Mouse (Mus musculus) hindlimb bud, embryonic 11.5 days (tissue): ENCODE measurements around the gene Zbtb33.
"Not testable (repeated sequence)": the region's sequence is repeated elsewhere in the genome, so short reads cannot be mapped to it uniquely, and the experiment has no call there.

Source experiments
- DNase-seq: peaks from one replicate; pipeline ENCODE4 v3.0.0-alpha.2; 2012; ENCODE audit warnings: low read depth, low spot score; ENCODE audit errors: extremely low spot score

The Zbtb33 gene

GRCm38 (mm10) chrX:38189552-38190457, at the start of gene Zbtb33:
Gene Zbtb33, plus strand, starts transcription at chrX:38189793.
- DNase-seq = no peak

GRCm38 (mm10) chrX:38159097-38159496, 30.5 kb upstream of the Zbtb33 start:
- DNase-seq = no peak

- DNase-seq = no peak
Measured at GRCm38 (mm10) chrX:38165315-38165714, 24.3 kb upstream of the Zbtb33 start.

- DNase-seq = no peak
Measured at GRCm38 (mm10) chrX:38166064-38166463, 23.5 kb upstream of the Zbtb33 start.

GRCm38 (mm10) chrX:38166592-38166991, 23.0 kb upstream of the Zbtb33 start:
- DNase-seq = no peak

- DNase-seq = not testable (repeated sequence)
Measured at GRCm38 (mm10) chrX:38179891-38180310, 9.7 kb upstream of the Zbtb33 start.

- no peak for DNase-seq
Measured at GRCm38 (mm10) chrX:38180656-38181607, 8.7 kb upstream of the Zbtb33 start.

GRCm38 (mm10) chrX:38181608-38182258, 7.9 kb upstream of the Zbtb33 start:
- no peak for DNase-seq

- no peak for DNase-seq
Measured at GRCm38 (mm10) chrX:38185520-38185919, 4.1 kb upstream of the Zbtb33 start.

GRCm38 (mm10) chrX:38190458-38190764, 818 bp downstream of the Zbtb33 start:
- DNase-seq = no peak

- no peak for DNase-seq
Measured at GRCm38 (mm10) chrX:38201816-38202215, 12.2 kb downstream of the Zbtb33 start.

GRCm38 (mm10) chrX:38207392-38207791, 17.8 kb downstream of the Zbtb33 start:
- DNase-seq = no peak

GRCm38 (mm10) chrX:38216986-38217675, 27.5 kb downstream of the Zbtb33 start:
- peak; percentile 10 for DNase-seq

GRCm38 (mm10) chrX:38217676-38217991, 28.0 kb downstream of the Zbtb33 start:
- DNase-seq = no peak

GRCm38 (mm10) chrX:38222757-38223156, 33.2 kb downstream of the Zbtb33 start:
- no peak for DNase-seq

- no peak for DNase-seq
Measured at GRCm38 (mm10) chrX:38229888-38230287, 40.3 kb downstream of the Zbtb33 start.

- DNase-seq = no peak
Measured at GRCm38 (mm10) chrX:38237731-38238130, 48.1 kb downstream of the Zbtb33 start.
